Mouse (Mus musculus) urinary bladder, postnatal 14 days (tissue): ENCODE measurements at regions not wholly inside any gene's neighbourhood (a gene's known extent, or its start where the extent isn't known, plus 50 kb on each side); places are given as distances from the start of the nearest gene placed in this dataset.

Experiments
- DNase-seq: peaks from one replicate; pipeline ENCODE4 v3.0.0; 2021; ENCODE audit warnings: low spot score

DNA sequence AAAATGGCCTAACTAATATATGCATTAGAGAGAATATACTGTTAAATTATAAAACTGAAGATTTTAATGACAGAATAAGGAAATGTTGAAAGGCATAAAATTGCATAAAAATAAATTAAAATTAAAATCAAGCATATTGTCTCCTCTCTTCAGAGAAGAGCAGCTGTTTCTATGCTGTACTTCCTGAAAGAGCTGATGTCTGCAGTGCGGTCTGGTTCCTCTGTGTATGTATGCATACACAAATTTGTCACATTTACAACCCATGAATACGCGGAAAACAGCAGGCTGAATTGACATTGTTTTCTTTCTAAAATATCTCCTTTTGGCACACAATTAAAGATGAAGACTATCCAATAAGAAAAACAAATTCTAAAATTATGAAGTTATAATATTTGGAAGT, 278.5 kb downstream of the Olfr1505 start:
- DNase-seq: no peak

GRCm38 (mm10) chr19:14197864-14198263, 284.5 kb downstream of the Olfr1505 start:
- DNase-seq: no peak

DNA sequence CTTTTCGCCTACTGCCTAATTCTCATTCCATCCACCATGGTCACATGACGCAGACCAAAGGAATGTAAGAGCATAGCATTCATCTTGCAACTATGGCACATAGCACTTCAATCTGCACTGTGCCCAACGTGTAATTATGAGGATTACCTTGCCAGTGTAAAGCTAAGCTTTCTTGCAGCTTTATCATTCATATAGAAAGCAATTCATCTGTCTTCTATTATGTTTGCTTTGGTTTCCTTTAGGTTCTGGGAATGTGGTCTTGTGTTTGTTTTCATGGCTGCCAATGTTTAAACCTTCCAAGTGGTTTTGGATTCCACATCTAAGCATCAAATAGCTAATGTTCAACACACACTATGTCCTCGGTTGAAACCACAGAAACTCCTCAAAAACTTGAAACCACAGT, 307.2 kb downstream of the Olfr1505 start:
- DNase-seq: no peak

DNA sequence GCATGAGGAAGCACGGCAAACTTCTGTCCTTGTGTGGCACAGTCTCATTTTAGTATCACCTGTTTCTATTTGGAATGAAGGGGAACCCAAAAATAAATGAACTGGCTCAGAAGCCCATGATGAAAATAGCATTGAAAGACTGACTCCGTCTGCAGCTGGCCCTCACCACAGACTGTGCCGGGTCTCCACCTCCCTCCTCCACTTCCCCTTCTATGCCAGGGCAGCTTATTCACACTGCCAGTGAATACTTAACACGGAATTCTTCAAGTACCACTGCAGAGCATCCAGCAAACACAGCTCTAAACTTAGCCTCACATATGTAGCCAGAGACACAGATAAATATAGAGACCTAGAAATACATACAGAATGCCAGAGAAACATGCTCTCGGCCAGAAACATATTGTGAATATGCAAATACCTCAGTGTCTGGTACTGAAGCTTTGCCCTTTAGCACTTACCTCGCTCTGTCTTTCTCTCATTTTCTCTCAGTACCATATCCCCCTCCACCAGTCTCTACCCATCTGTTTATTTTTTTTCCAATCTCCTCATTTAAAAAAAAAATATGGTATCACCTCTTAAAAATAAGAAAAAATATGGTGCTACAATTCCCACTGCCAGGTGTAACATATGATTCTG, 311.8 kb downstream of the Olfr1505 start:
- DNase-seq: no peak

DNA sequence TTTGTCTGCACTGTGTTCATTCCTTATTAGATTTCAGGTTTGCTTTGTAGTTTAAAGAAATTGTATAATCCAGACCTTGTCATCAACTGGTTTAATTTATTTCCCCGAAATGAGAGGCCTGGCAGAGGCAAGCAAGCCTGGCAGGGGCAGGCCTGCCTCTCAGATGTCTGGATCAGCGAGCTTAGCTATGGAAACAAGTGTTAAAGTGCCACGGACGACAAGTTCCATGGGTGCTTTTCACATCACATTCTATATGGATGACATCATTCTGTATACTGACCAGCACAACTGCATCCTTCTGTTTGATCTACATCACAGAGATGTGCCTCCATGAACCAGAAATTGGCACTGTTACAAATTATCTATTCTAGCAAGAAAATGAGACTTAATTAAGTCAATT, 312.5 kb downstream of the Olfr1505 start:
- DNase-seq: no peak

GRCm38 (mm10) chr19:14226521-14226920, 313.2 kb downstream of the Olfr1505 start:
- no peak for DNase-seq

DNA sequence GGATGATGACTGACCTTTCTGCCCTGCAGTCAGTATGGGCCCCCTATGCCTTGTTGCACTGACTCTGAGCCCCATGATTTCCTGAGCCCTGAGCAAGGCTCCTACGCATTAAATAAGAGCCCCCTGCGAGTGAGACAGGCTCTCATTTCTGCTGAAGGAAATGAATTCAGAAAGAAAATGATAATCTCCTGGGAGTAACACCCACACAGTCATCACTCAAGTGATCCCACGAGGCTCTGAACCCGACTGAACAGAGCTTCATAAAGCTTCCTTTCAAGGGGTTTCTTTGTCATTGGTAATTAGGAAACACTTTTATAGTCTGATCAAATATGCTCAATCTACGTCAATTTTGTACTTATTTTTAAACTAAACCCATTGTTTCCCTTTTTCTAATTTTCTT, 330.2 kb downstream of the Olfr1505 start:
- DNase-seq: no peak

DNA sequence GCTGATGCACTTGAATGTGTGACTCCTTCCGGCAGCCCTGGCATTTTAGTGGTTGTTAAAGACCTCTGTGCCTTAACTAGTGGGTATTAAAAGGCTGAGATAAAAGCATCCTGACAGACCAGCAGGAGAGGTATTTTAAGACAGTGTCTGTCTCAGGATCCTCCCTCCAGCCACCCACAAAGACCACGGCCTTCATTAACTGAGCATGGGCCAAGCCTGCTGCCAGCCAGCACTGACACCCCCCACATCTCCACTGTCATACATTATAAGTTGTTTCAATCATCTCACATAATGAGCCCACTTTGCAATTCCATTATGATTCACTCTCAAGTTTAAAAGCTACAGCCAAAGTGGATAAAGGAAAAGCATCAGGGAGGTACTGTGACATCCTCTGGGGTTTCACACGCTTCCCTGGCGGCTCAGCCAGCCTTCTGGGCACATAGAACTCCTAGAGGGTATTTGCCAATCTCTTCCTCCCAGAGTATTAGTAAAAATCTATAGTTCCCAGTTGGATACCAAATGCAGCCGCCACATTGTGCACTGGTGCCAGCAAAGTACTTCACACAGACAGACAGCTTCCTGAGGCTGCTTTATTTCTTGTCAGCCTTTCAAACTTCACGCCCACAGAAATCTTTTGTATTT, 333.8 kb downstream of the Olfr1505 start:
- DNase-seq: no peak

- DNase-seq: no peak
These were observed 334.6 kb downstream of the Olfr1505 start for GRCm38 (mm10) chr19:14247979-14248378.

GRCm38 (mm10) chr19:14258621-14259051, 339.2 kb downstream of the Tle4 start:
- DNase-seq: no peak

DNA sequence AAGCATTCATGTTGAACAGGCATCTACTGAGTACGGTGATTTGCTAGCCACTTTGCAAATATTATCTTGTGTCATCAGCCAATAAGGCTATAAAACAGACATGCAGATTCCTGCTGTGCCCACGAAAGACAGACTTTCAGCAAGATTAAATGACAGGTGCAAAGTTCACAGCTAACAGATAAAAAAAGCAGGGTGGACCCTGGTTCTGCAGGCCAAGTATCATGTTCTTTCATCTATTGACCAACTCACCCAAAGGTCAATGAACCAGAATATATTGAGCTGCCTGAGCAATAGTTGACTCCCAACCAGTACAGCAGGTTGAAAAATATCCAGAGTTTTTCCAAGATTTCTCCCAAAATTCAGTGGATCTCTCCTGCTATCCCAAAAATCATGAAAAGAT, 338.6 kb downstream of the Tle4 start:
- DNase-seq: no peak

GRCm38 (mm10) chr19:14289331-14289737, 308.5 kb downstream of the Tle4 start:
- no peak for DNase-seq

DNA sequence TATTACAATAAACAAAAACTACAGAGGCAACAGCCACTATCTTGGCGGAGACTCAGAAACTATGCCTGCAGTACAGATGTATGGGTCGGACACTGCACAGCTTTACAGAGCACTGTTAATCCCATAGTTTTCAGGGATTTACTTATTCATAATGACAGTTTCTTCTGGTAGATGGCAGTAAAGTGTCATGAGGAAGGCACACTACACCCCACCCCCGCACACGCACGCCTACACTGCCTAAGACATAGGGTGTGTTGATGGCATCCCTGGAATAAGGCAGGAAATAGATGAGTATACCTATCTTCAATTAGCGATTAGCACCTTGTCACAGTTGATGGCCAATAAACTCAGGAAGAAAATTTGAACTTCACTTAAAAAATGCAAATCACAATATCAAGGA, 306.9 kb downstream of the Tle4 start:
- DNase-seq: no peak

GRCm38 (mm10) chr19:14293172-14293571, 304.7 kb downstream of the Tle4 start:
- DNase-seq: no peak

GRCm38 (mm10) chr19:14301176-14301943, 296.5 kb downstream of the Tle4 start:
- DNase-seq: no peak

DNA sequence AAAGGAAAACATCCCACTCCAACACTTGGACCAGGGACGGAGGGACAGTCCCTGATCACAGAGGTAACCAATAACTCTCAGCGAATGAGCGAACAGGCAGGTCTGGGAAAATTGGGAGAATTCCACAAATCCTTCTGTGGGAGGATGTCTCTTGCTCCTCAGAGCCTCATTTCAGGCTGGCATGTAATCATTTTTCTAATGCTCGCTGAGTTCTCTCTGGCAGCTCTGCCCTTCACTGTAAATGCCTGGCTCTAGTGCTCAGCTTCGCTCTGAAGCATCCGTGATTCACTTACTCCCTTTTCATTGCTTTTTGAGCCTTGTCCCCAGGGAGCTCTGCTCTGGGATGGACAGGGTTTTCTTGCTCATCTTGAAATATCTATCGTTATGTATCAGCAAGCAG, 283.6 kb downstream of the Tle4 start:
- no peak for DNase-seq

GRCm38 (mm10) chr19:14319677-14320191, 278.1 kb downstream of the Tle4 start:
- DNase-seq: no peak

GRCm38 (mm10) chr19:14325353-14326052, 272.3 kb downstream of the Tle4 start:
- DNase-seq: no peak

- DNase-seq: no peak
These were observed 264.5 kb downstream of the Tle4 start for GRCm38 (mm10) chr19:14333041-14334012.

GRCm38 (mm10) chr19:14337025-14337424, 260.8 kb downstream of the Tle4 start:
- no peak for DNase-seq

GRCm38 (mm10) chr19:14340759-14341158, 257.1 kb downstream of the Tle4 start:
- DNase-seq: no peak
